Mouse (Mus musculus) MEL (cell line): Measurements from ENCODE around the gene Adh4. TPM values are rescaled to one million over a fixed set of nuclear protein-coding genes. Genes with fewer than 3 reads are reported as not detected.
"Not testable (repeated sequence)": the region's sequence is repeated elsewhere in the genome, so short reads cannot be mapped to it uniquely, and the experiment has no call there.

ENCODE experiments used
- DNase-seq: peaks from one replicate; pipeline ENCODE4 v3.0.0; 2011; ENCODE audit warnings: low read depth, low spot score
- H3K27ac ChIP-seq: 2 replicates; pipeline ENCODE4 v1.5.1; 2012; ENCODE audit warnings: low read depth, mild to moderate bottlenecking, control low read depth, low read length, moderate library complexity; ENCODE audit not compliant: control insufficient read depth
- H3K27me3 ChIP-seq, 2 experiments: fragments of 150-350 bp in 1 of 2; sonication (generic) in 1 of 2; 2 replicates each; pipeline ENCODE4 v1.6.1; 2012; ENCODE audit warnings: low read length in 2 of 2, mild to moderate bottlenecking in 2 of 2, improper control_type of control experiment in 1 of 2, moderate library complexity in 1 of 2; ENCODE audit not compliant: insufficient read depth in 2 of 2, control insufficient read depth in 1 of 2
- H3K36me3 ChIP-seq, 2 experiments: 2 replicates each; pipeline ENCODE4 v1.6.1; 2012 to 2014; ENCODE audit warnings: low read length in 2 of 2, improper control_type of control experiment in 1 of 2, inconsistent platforms in 1 of 2, mild to moderate bottlenecking in 1 of 2; ENCODE audit not compliant: insufficient read depth in 2 of 2, control insufficient read depth in 1 of 2
- H3K4me1 ChIP-seq, 2 experiments: fragments of 150-350 bp in 1 of 2; sonication (generic) in 1 of 2; 2 replicates each; pipeline ENCODE4 v1.6.1; 2012; ENCODE audit warnings: low read length in 2 of 2, improper control_type of control experiment in 1 of 2, mild to moderate bottlenecking in 1 of 2; ENCODE audit not compliant: insufficient read depth in 2 of 2, control insufficient read depth in 1 of 2
- H3K4me3 ChIP-seq, 2 experiments: fragments of 150-350 bp in 1 of 2; sonication (generic) in 1 of 2; 2 replicates each; pipeline ENCODE4 v1.5.1; 2012; ENCODE audit warnings: low read depth in 2 of 2, low read length in 2 of 2, mild to moderate bottlenecking in 2 of 2, moderate library complexity in 2 of 2, control low read depth in 1 of 2, improper control_type of control experiment in 1 of 2; ENCODE audit not compliant: control insufficient read depth in 1 of 2, insufficient read depth in 1 of 2
- H3K79me2 ChIP-seq: 2 replicates; pipeline ENCODE4 v1.6.1; 2012; ENCODE audit warnings: mild to moderate bottlenecking, low read length, moderate library complexity; ENCODE audit not compliant: control insufficient read depth, poor library complexity, insufficient read depth
- H3K9ac ChIP-seq: 2 replicates; pipeline ENCODE4 v1.6.1; 2012; ENCODE audit warnings: low read depth, mild to moderate bottlenecking, control low read depth, low read length, moderate library complexity; ENCODE audit not compliant: control insufficient read depth, poor library complexity, severe bottlenecking
- H3K9me3 ChIP-seq: fragments of 150-350 bp; sonication (generic); replicated peaks from 2 replicates; pipeline ENCODE4 v1.6.1; 2012; ENCODE audit warnings: mild to moderate bottlenecking, low read length, improper control_type of control experiment, moderate library complexity; ENCODE audit not compliant: insufficient read depth
- BHLHE40 ChIP-seq: IDR thresholded peaks from 2 replicates; pipeline ENCODE4 v1.6.1; 2012; ENCODE audit warnings: low read depth, mild to moderate bottlenecking, inconsistent platforms, low read length, improper control_type of control experiment, borderline replicate concordance
- CHD1 ChIP-seq: IDR thresholded peaks from 2 replicates; pipeline ENCODE4 v1.6.1; 2012; ENCODE audit warnings: low read depth, mild to moderate bottlenecking, inconsistent platforms, low read length, improper control_type of control experiment
- CHD2 ChIP-seq: IDR thresholded peaks from 2 replicates; pipeline ENCODE4 v1.6.1; 2011; ENCODE audit warnings: low read length, improper control_type of control experiment
- CTCF ChIP-seq, 3 experiments: IDR thresholded peaks in 2 of 3; conservative IDR thresholded peaks in 1 of 3; 2 replicates each; pipeline ENCODE4 v1.5.1; 2011 to 2012; ENCODE audit warnings: low read length in 3 of 3, low read depth in 2 of 3, mild to moderate bottlenecking in 2 of 3, improper control_type of control experiment in 1 of 3, inconsistent platforms in 1 of 3, mixed read lengths in 1 of 3, moderate library complexity in 1 of 3; ENCODE audit not compliant: control insufficient read depth in 1 of 3, insufficient read depth in 1 of 3, poor library complexity in 1 of 3, severe bottlenecking in 1 of 3
- ELF1 ChIP-seq: IDR thresholded peaks from 2 replicates; pipeline ENCODE4 v1.6.1; 2014; ENCODE audit warnings: low read depth, mild to moderate bottlenecking, inconsistent platforms, low read length, improper control_type of control experiment, moderate library complexity
- ETS1 ChIP-seq: IDR thresholded peaks from 2 replicates; pipeline ENCODE4 v1.6.1; 2012; ENCODE audit warnings: low read depth, mild to moderate bottlenecking, inconsistent platforms, low read length, improper control_type of control experiment, moderate library complexity
- GABPA ChIP-seq: IDR thresholded peaks from 2 replicates; pipeline ENCODE4 v1.6.1; 2012; ENCODE audit warnings: low read depth, mild to moderate bottlenecking, inconsistent platforms, low read length, improper control_type of control experiment, moderate library complexity
- GATA1 ChIP-seq: IDR thresholded peaks from 2 replicates; pipeline ENCODE4 v1.6.1; 2011; ENCODE audit warnings: low read depth, low read length, improper control_type of control experiment
- HCFC1 ChIP-seq: IDR thresholded peaks from 2 replicates; pipeline ENCODE4 v1.6.1; 2012; ENCODE audit warnings: low read depth, mild to moderate bottlenecking, inconsistent platforms, low read length, improper control_type of control experiment, moderate library complexity
- JUND ChIP-seq: IDR thresholded peaks from 2 replicates; pipeline ENCODE4 v1.6.1; 2011; ENCODE audit warnings: low read depth, mild to moderate bottlenecking, improper control_type of control experiment, low read length
- MAX ChIP-seq: IDR thresholded peaks from 2 replicates; pipeline ENCODE4 v1.6.1; 2011; ENCODE audit warnings: low read length, improper control_type of control experiment
- MEF2A ChIP-seq: IDR thresholded peaks from 2 replicates; pipeline ENCODE4 v1.6.1; 2014; ENCODE audit warnings: low read depth, mild to moderate bottlenecking, inconsistent platforms, low read length, improper control_type of control experiment; ENCODE audit not compliant: poor library complexity, insufficient replicate concordance, severe bottlenecking; ENCODE audit errors: extremely low read depth
- MYB ChIP-seq: IDR thresholded peaks from 2 replicates; pipeline ENCODE4 v1.6.1; 2011; ENCODE audit warnings: mild to moderate bottlenecking, low read depth, low read length, improper control_type of control experiment
- MYC ChIP-seq: IDR thresholded peaks from 2 replicates; pipeline ENCODE4 v1.6.1; 2011; ENCODE audit warnings: low read depth, mild to moderate bottlenecking, low read length, improper control_type of control experiment, moderate library complexity
- POLR2A ChIP-seq, 2 experiments: IDR thresholded peaks; 2 replicates each; pipeline ENCODE4 v1.6.1; 2011 to 2012; ENCODE audit warnings: low read length in 2 of 2, mild to moderate bottlenecking in 2 of 2, control low read depth in 1 of 2, improper control_type of control experiment in 1 of 2, low read depth in 1 of 2, moderate library complexity in 1 of 2; ENCODE audit not compliant: control insufficient read depth in 1 of 2, insufficient read depth in 1 of 2, poor library complexity in 1 of 2
- POLR2AphosphoS2 ChIP-seq: IDR thresholded peaks from 2 replicates; pipeline ENCODE4 v1.6.1; 2011; ENCODE audit warnings: low read length, improper control_type of control experiment
- RAD21 ChIP-seq: IDR thresholded peaks from 2 replicates; pipeline ENCODE4 v1.6.1; 2011; ENCODE audit warnings: mild to moderate bottlenecking, low read depth, low read length, improper control_type of control experiment
- RCOR1 ChIP-seq: IDR thresholded peaks from 2 replicates; pipeline ENCODE4 v1.6.1; 2012; ENCODE audit warnings: low read depth, mild to moderate bottlenecking, inconsistent platforms, low read length, improper control_type of control experiment
- SIN3A ChIP-seq: IDR thresholded peaks from 2 replicates; pipeline ENCODE4 v1.6.1; 2012; ENCODE audit warnings: low read length, improper control_type of control experiment, inconsistent platforms
- SMC3 ChIP-seq: IDR thresholded peaks from 2 replicates; pipeline ENCODE4 v1.6.1; 2011; ENCODE audit warnings: low read depth, low read length, improper control_type of control experiment
- TAL1 ChIP-seq: IDR thresholded peaks from 2 replicates; pipeline ENCODE4 v1.6.1; 2012; ENCODE audit warnings: mild to moderate bottlenecking, inconsistent platforms, low read length, moderate library complexity, mixed read lengths
- TCF12 ChIP-seq: IDR thresholded peaks from 2 replicates; pipeline ENCODE4 v1.6.1; 2014; ENCODE audit warnings: low read depth, mild to moderate bottlenecking, inconsistent platforms, low read length, improper control_type of control experiment, moderate library complexity
- USF2 ChIP-seq, 2 experiments: IDR thresholded peaks; 2 replicates each; pipeline ENCODE4 v1.6.1; 2011 to 2012; ENCODE audit warnings: improper control_type of control experiment in 2 of 2, low read length in 2 of 2, borderline replicate concordance in 1 of 2, inconsistent platforms in 1 of 2, low read depth in 1 of 2, mild to moderate bottlenecking in 1 of 2; ENCODE audit not compliant: insufficient read depth in 1 of 2
- ZMIZ1 ChIP-seq: IDR thresholded peaks from 2 replicates; pipeline ENCODE4 v1.6.1; 2012; ENCODE audit warnings: low read depth, mild to moderate bottlenecking, inconsistent platforms, low read length, improper control_type of control experiment, moderate library complexity
- ZNF384 ChIP-seq: IDR thresholded peaks from 2 replicates; pipeline ENCODE4 v1.6.1; 2012; ENCODE audit warnings: low read depth, mild to moderate bottlenecking, inconsistent platforms, low read length, improper control_type of control experiment
- polyA plus RNA-seq, 2 experiments: library from polyadenylated mRNA; stranded (reverse) in 1 of 2; unstranded in 1 of 2; fragments of >175 nt in 1 of 2; fragments of >200 nt in 1 of 2; gene quantifications; 2 replicates each; pipeline versions ENCODE4 v1.2.1 to v1.2.4; 2012; ENCODE audit warnings: low replicate concordance in 2 of 2, low read depth in 1 of 2; ENCODE audit not compliant: insufficient read length in 2 of 2, insufficient read depth in 1 of 2, missing spikeins in 1 of 2
- total RNA-seq: library from RNA; depleted of rRNA; stranded (reverse); fragments of 300-350 nt; gene quantifications from 2 replicates; pipeline ENCODE4 v1.2.3, GENCODE M21; 2012

Gene Adh4
- total and polyA plus RNA-seq, 3 experiments, result not detected

DNA sequence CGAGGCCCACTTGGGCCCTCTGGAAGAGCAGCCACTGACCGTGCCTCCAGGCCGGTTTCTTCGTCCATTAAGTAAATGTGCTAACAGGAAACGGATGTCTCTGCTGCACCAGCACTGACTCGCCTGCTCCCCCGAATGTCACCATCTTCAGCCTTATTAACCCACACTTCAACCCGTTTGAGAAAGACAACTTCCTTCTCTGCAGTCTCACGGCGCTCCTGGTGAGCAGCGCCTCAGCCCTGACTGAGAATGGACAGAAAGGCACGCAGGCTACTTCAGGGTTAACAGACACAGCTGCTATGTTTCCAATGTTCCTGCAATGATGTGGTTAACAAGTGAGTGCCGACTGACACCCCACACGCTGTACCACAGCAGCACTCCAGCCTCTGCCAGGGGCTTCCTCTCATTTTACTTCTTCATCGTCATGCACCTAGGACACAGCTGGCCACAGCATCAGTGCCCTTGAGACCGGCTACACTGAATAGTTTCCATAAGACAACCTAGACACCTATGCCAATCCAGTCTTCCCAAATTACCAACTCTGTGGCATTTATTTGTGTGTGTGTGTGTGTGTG is 49.4 kb downstream of the Adh4 start:
- no peak overlapping the region for H3K9ac ChIP-seq
- H3K36me3 ChIP-seq, result peaks cover 0 to 45% of the 10 kb centered on the region in 2 experiments; a peak in 2 of 4 replicates
- H3K4me1 ChIP-seq, result no peaks in the 10 kb centered on the region
- no peak overlapping the region for H3K27ac ChIP-seq
- no peak for TF ChIP-seq SMC3
- TF ChIP-seq JUND, result no peak
- no peak for TF ChIP-seq ZMIZ1
- no peak for TF ChIP-seq TCF12
- TF ChIP-seq MYC, result no peak
- no peak for TF ChIP-seq CHD2
- TF ChIP-seq POLR2A (IDR thresholded peaks at IDR 0.05; ENCODE audit: control insufficient read depth in 1 of 2, insufficient read depth in 1 of 2, low read depth in 1 of 2, low read length in 2 of 2, poor library complexity in 1 of 2), result no peak
- no peak for TF ChIP-seq CTCF (IDR thresholded peaks at IDR 0.05 in 2 of 3, conservative IDR thresholded peaks at IDR 0.05 in 1 of 3; ENCODE audit: control insufficient read depth in 1 of 3, insufficient read depth in 1 of 3, low read depth in 2 of 3, low read length in 3 of 3, poor library complexity in 1 of 3, severe bottlenecking in 1 of 3)
- no peak for TF ChIP-seq HCFC1
- TF ChIP-seq RCOR1, result no peak
- H3K79me2 ChIP-seq, result no peaks in the 10 kb centered on the region
- H3K27me3 ChIP-seq, result no peaks in the 10 kb centered on the region
- no peaks in the 10 kb centered on the region for H3K9me3 ChIP-seq
- no peak overlapping the region for H3K4me3 ChIP-seq
- no peak for DNase-seq

DNA sequence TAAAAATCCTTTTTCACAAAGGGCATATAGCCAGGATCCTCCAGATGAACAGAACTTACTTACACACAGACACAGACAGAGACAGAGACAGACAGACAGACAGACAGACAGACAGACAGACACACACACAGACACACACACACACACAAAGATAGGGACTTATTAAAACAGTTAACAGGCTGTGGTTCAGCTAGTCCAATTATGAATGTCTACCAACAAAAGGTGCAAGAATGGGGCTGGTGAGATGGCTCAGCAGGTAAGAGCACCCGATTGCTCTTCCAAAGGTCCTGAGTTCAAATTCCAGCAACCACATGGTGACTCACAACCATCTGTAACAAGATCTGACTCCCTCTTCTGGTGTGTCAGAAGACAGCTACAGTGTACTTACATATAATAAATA is 51.4 kb downstream of the Adh4 start:
- H3K9ac ChIP-seq, DNase-seq, H3K27ac ChIP-seq, H3K4me1 ChIP-seq, H3K9me3 ChIP-seq, H3K27me3 ChIP-seq, H3K4me3 ChIP-seq, H3K79me2 ChIP-seq: not testable (repeated sequence)
- H3K36me3 ChIP-seq, result peaks cover 0 to 41% of the 10 kb centered on the region in 2 experiments; a peak in 2 of 4 replicates

DNA sequence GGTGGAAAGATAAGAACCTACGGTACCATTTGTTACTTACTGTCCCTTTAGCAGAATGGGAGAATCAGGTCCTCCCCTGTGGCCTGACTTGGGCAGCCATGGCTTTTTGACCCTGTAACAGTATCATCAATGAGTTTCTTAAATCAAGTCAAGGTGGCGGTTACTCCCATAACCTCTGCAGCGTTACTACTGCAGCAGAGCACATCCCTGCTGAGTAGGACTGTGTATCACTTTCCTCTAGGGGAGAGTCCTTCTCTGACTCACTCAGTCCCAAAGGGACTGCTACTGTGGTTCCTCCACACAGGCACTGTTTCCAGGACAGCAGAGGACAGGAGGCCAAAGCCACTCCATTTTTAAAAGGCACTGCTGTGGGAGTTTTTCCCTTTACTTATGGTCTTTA is 55.8 kb downstream of the Adh4 start:
- H3K4me3 ChIP-seq, result no peak overlapping the region
- TF ChIP-seq MEF2A, result no peak
- no peak for TF ChIP-seq CTCF (IDR thresholded peaks at IDR 0.05 in 2 of 3, conservative IDR thresholded peaks at IDR 0.05 in 1 of 3; ENCODE audit: control insufficient read depth in 1 of 3, insufficient read depth in 1 of 3, low read depth in 2 of 3, low read length in 3 of 3, poor library complexity in 1 of 3, severe bottlenecking in 1 of 3)
- TF ChIP-seq POLR2AphosphoS2, result no peak
- no peak for TF ChIP-seq JUND
- no peak for TF ChIP-seq BHLHE40
- TF ChIP-seq ETS1, result no peak
- no peak for TF ChIP-seq CHD1
- no peak for TF ChIP-seq ELF1
- TF ChIP-seq RAD21, result no peak
- TF ChIP-seq GABPA, result no peak
- TF ChIP-seq MYB, result no peak
- no peak for TF ChIP-seq USF2 (IDR thresholded peaks at IDR 0.05; ENCODE audit: borderline replicate concordance in 1 of 2, insufficient read depth in 1 of 2, low read depth in 1 of 2, low read length in 2 of 2)
- TF ChIP-seq SIN3A, result no peak
- no peak for TF ChIP-seq MAX
- TF ChIP-seq TAL1, result no peak
- TF ChIP-seq GATA1, result no peak
- TF ChIP-seq ZNF384, result no peak
- TF ChIP-seq POLR2A (IDR thresholded peaks at IDR 0.05; ENCODE audit: control insufficient read depth in 1 of 2, insufficient read depth in 1 of 2, low read depth in 1 of 2, low read length in 2 of 2, poor library complexity in 1 of 2), result no peak
- no peaks in the 10 kb centered on the region for H3K27me3 ChIP-seq
- DNase-seq, result no peak
- no peak overlapping the region for H3K27ac ChIP-seq
- 0 out of 2 replicates have a peak, but pooled peaks cover 1% of the 10 kb centered on the region for H3K79me2 ChIP-seq
- H3K4me1 ChIP-seq, result no peaks in the 10 kb centered on the region
- peaks cover 0 to 42% of the 10 kb centered on the region in 2 experiments; a peak in 2 of 4 replicates for H3K36me3 ChIP-seq
- H3K9ac ChIP-seq, result no peak overlapping the region
- H3K9me3 ChIP-seq, result no peaks in the 10 kb centered on the region
